ENCODE assay signal across 8 mouse cellular contexts in genomic region chr10:100742065-100742464, GRCm38 (mm10).
DNase-seq lines count a peak whose midpoint lies in the region; ATAC-seq and TF ChIP-seq lines count a peak whose summit lies in the region.

No protein-coding gene starts in this region.

- no peaks in the 10 kb centered on the region for H3K27me3 ChIP-seq in hindbrain, embryonic 10.5 days (ENCODE audit: insufficient read depth, poor library complexity, severe bottlenecking)
- no peaks in the 10 kb centered on the region for H3K27me3 ChIP-seq in hindbrain, embryonic 13.5 days
- H3K27me3 ChIP-seq in limb, embryonic 12.5 days = no peaks in the 10 kb centered on the region
- no peaks in the 10 kb centered on the region for H3K27me3 ChIP-seq in myocyte (ENCODE audit: control insufficient read depth, insufficient read depth, insufficient read length)
- no peaks in the 10 kb centered on the region for H3K27me3 ChIP-seq in stomach, embryonic 16.5 days (ENCODE audit: control insufficient read depth, insufficient read depth, low read length)

- H3K79me2 ChIP-seq in myocyte (ENCODE audit: control insufficient read depth, insufficient read depth) = no peaks in the 10 kb centered on the region

- no peak overlapping the region for H3K4me3 ChIP-seq in hindbrain, embryonic 10.5 days
- no peak overlapping the region for H3K4me3 ChIP-seq in hindbrain, embryonic 13.5 days
- no peak overlapping the region for H3K4me3 ChIP-seq in limb, embryonic 12.5 days (replicated peaks)
- H3K4me3 ChIP-seq in myocyte = no peak overlapping the region
- no peak overlapping the region; the same call in 1 of the 2 replicates for H3K4me3 ChIP-seq in stomach, embryonic 16.5 days (replicated peaks; ENCODE audit: low read length)

- 13% methylated on average over 7 of the region's 7 CpGs for WGBS in hindbrain, embryonic 10.5 days
- WGBS in hindbrain, embryonic 13.5 days = 14% methylated on average over 7 of the region's 7 CpGs
- 7% methylated on average over 7 of the region's 7 CpGs for WGBS in limb, embryonic 12.5 days
- 10% methylated on average over 7 of the region's 7 CpGs for WGBS in stomach, embryonic 16.5 days

- H3K4me1 ChIP-seq in hindbrain, embryonic 10.5 days (replicated peaks) = no peaks in the 10 kb centered on the region
- no peaks in the 10 kb centered on the region for H3K4me1 ChIP-seq in hindbrain, embryonic 13.5 days (replicated peaks)
- H3K4me1 ChIP-seq in limb, embryonic 12.5 days (replicated peaks) = no peaks in the 10 kb centered on the region
- H3K4me1 ChIP-seq in stomach, embryonic 16.5 days (ENCODE audit: control insufficient read depth, insufficient read depth, low read length) = no peaks in the 10 kb centered on the region

- no peak for TF ChIP-seq POLR2A in myocyte (IDR thresholded peaks at IDR 0.05; ENCODE audit: insufficient read length, low read depth)

- no peak overlapping the region for H3ac ChIP-seq in myocyte (ENCODE audit: control insufficient read depth, insufficient read length)

- no peak for ATAC-seq in hindbrain, embryonic 13.5 days (ENCODE audit: low FRiP score)
- peak; percentile 37; the same call in 1 of the 2 replicates for ATAC-seq in limb, embryonic 12.5 days (ENCODE audit: insufficient number of reproducible peaks, insufficient read depth, low FRiP score, low TSS enrichment, low read depth)
- no peak for ATAC-seq in stomach, embryonic 16.5 days (ENCODE audit: insufficient read depth, low FRiP score)

- DNase-seq in hindbrain, embryonic 10.5 days (ENCODE audit: low spot score) = peak; percentile 64
- DNase-seq in cerebellum, adult 18-20 months = peak; percentile 25 to 59
- peak; percentile 31 to 87 for DNase-seq in frontal cortex, adult 2 months (ENCODE audit: extremely low spot score in 1 of 2, low spot score in 1 of 2)
- DNase-seq in kidney, adult 8-10 months = peak; percentile 2 to 37

- H3K36me3 ChIP-seq in hindbrain, embryonic 10.5 days = no peaks in the 10 kb centered on the region
- no peaks in the 10 kb centered on the region for H3K36me3 ChIP-seq in hindbrain, embryonic 13.5 days
- H3K36me3 ChIP-seq in limb, embryonic 12.5 days = no peaks in the 10 kb centered on the region
- H3K36me3 ChIP-seq in myocyte (ENCODE audit: control insufficient read depth, insufficient read depth) = no peaks in the 10 kb centered on the region
- no peaks in the 10 kb centered on the region for H3K36me3 ChIP-seq in stomach, embryonic 16.5 days (ENCODE audit: control insufficient read depth, insufficient read depth, low read length)

- no peak overlapping the region for H3K9ac ChIP-seq in hindbrain, embryonic 13.5 days
- H3K9ac ChIP-seq in limb, embryonic 12.5 days (replicated peaks) = no peak overlapping the region
- no peak overlapping the region for H3K9ac ChIP-seq in stomach, embryonic 16.5 days (ENCODE audit: low read length)

- H3K27ac ChIP-seq in hindbrain, embryonic 10.5 days = no peak overlapping the region
- H3K27ac ChIP-seq in hindbrain, embryonic 13.5 days = no peak overlapping the region
- no peak overlapping the region for H3K27ac ChIP-seq in limb, embryonic 12.5 days
- no peak overlapping the region for H3K27ac ChIP-seq in stomach, embryonic 16.5 days (ENCODE audit: low read length)

- no peaks in the 10 kb centered on the region for H3K9me3 ChIP-seq in hindbrain, embryonic 10.5 days
- H3K9me3 ChIP-seq in hindbrain, embryonic 13.5 days = no peaks in the 10 kb centered on the region
- no peaks in the 10 kb centered on the region for H3K9me3 ChIP-seq in limb, embryonic 12.5 days
- H3K9me3 ChIP-seq in stomach, embryonic 16.5 days (replicated peaks; ENCODE audit: control insufficient read depth, low read length) = no peaks in the 10 kb centered on the region

- H3K4me2 ChIP-seq in hindbrain, embryonic 13.5 days = no peak overlapping the region
- no peak overlapping the region for H3K4me2 ChIP-seq in limb, embryonic 12.5 days
- H3K4me2 ChIP-seq in myocyte (ENCODE audit: low read depth) = peak overlapping the region; percentile 12
- H3K4me2 ChIP-seq in stomach, embryonic 16.5 days (ENCODE audit: low read depth, low read length) = peak overlapping the region; percentile 31

TF ChIP-seq in myocyte, 11 proteins besides CTCF, POLR2A, EP300 and RAD21:
- TF ChIP-seq E2F4 (IDR thresholded peaks at IDR 0.05; ENCODE audit: insufficient read depth) (no peak), POLR2AphosphoS2 (IDR thresholded peaks at IDR 0.05; ENCODE audit: insufficient read length, low read depth) (no peak), USF1 (IDR thresholded peaks at IDR 0.05; ENCODE audit: low read depth) (no peak), CEBPB (IDR thresholded peaks at IDR 0.05; ENCODE audit: insufficient read depth, poor library complexity, severe bottlenecking) (no peak), MYOG (IDR thresholded peaks at IDR 0.05; ENCODE audit: control insufficient read depth in 1 of 3, insufficient read depth in 1 of 3, insufficient read length in 2 of 3, low read depth in 2 of 3) (no peak), TCF3 (IDR thresholded peaks at IDR 0.05; ENCODE audit: insufficient read length, low read depth) (no peak), TCF12 (IDR thresholded peaks at IDR 0.05; ENCODE audit: insufficient read depth, poor library complexity, severe bottlenecking) (no peak), MYOD1 (IDR thresholded peaks at IDR 0.05; ENCODE audit: control insufficient read depth in 1 of 3, insufficient read length in 2 of 3, low read depth in 2 of 3) (no peak), REST (IDR thresholded peaks at IDR 0.05; ENCODE audit: insufficient read depth, insufficient read length) (no peak)

Comparison
In these comparisons a context has a peak if more than half of its experiments do, and no peak if none do; other contexts are left out.
1. H3K4me2 ChIP-seq: peak in myocyte (single experiment) and stomach, embryonic 16.5 days (single experiment); none in hindbrain, embryonic 13.5 days (single experiment) and limb, embryonic 12.5 days (single experiment).
2. Peak in every context shown above with its lines, with median percentiles within 50 percentile points of each other: DNase-seq.